In genomic region chr16:18383045-18383726, GRCm38 (mm10) we compare ENCODE assay signal across 7 mouse cellular contexts. TPM values are rescaled to one million over a fixed set of nuclear protein-coding genes. Genes with fewer than 3 reads are reported as not detected.
DNase-seq lines count a peak whose midpoint lies in the region; TF ChIP-seq lines count a peak whose summit lies in the region.

No protein-coding gene starts in this region.

- DNase-seq in lung, postnatal 10 days, result peak; percentile 56
- no peak for DNase-seq in lung, adult 2 months
- DNase-seq in adrenal gland, adult 8-10 months, result peak; percentile 78
- peak; percentile 76 for DNase-seq in cerebellum, adult 9-11 months
- peak; percentile 68 for DNase-seq in kidney, postnatal 10 days
- DNase-seq in retina, postnatal 1 day, result no peak
- DNase-seq in urinary bladder, adult 18-20 months (ENCODE audit: low spot score in 2 of 2), result no peak

- no peak for TF ChIP-seq POLR2A in lung, adult 2 months (IDR thresholded peaks at IDR 0.05; ENCODE audit: borderline replicate concordance, extremely low read depth, low read depth, low read length)

- no peak overlapping the region for H3K4me3 ChIP-seq in lung, adult 2 months (replicated peaks; ENCODE audit: extremely low read depth, low read depth, low read length)

- TF ChIP-seq CTCF in lung, adult 2 months (IDR thresholded peaks at IDR 0.05; ENCODE audit: insufficient read depth, low read length), result no peak

- WGBS in lung, adult 2 months, result 69% methylated on average over 9 of the region's 9 CpGs

- peaks cover 4% of the 10 kb centered on the region for H3K4me1 ChIP-seq in lung, adult 2 months (ENCODE audit: control insufficient read depth, insufficient read depth, low read length)

RNA-seq across cellular contexts. Expression of gene Arvcf, which starts 35.2 kb away (rescaled TPM):
- 49.9 and 53.7 TPM in 2 replicates for polyA plus RNA-seq in lung, adult 2 months (2012; rRNA removed)
- 10 to 100 TPM; 25.5 to 67.0 (median 52.7) TPM for total RNA-seq in adrenal gland, adult 8-10 months (2022)

RNA-seq across cellular contexts. Expression of gene Tango2, which starts 35.3 kb away (rescaled TPM):
- 35.1 and 36.1 TPM in 2 replicates for polyA plus RNA-seq in lung, adult 2 months (2012; rRNA removed)
- total RNA-seq in adrenal gland, adult 8-10 months (2022), result 10 to 100 TPM; 45.4 to 68.0 (median 52.7) TPM

RNA-seq across cellular contexts. Expression of gene Txnrd2, which starts 43.0 kb away (rescaled TPM):
- polyA plus RNA-seq in lung, adult 2 months (2012; rRNA removed), result 11.7 and 19.4 TPM in 2 replicates
- total RNA-seq in adrenal gland, adult 8-10 months (2022), result 100 to 1,000 TPM in 2 of 4 experiments, 10 to 100 TPM in 2; 79.2 to 123 (median 103) TPM

RNA-seq across cellular contexts. Expression of gene Comt, which starts 43.5 kb away (rescaled TPM):
- polyA plus RNA-seq in lung, adult 2 months (2012; rRNA removed), result 159 and 171 TPM in 2 replicates
- 100 to 1,000 TPM; 147 to 201 (median 185) TPM for total RNA-seq in adrenal gland, adult 8-10 months (2022)

Comparison
In these comparisons a context has a peak if more than half of its experiments do, and no peak if none do; other contexts are left out.
1. DNase-seq: peak in lung, postnatal 10 days (single experiment), adrenal gland, adult 8-10 months (single experiment), cerebellum, adult 9-11 months (single experiment) and kidney, postnatal 10 days (single experiment); none in lung, adult 2 months (single experiment), retina, postnatal 1 day (single experiment) and urinary bladder, adult 18-20 months (0 of 2).